Mouse (Mus musculus) T-helper 1 cell (primary cell): Measurements from ENCODE around the gene Vmn1r188.
"Not testable (repeated sequence)": the region's sequence is repeated elsewhere in the genome, so short reads cannot be mapped to it uniquely, and the experiment has no call there.

ENCODE experiments used
- in situ Hi-C: fragments of 300-600 bp; cut with MboI, MseI; formaldehyde crosslinking; loops from one replicate; pipeline ENCODE4 v1.15.1; 2025; ENCODE audit warnings: high pct_unique_total_duplicates

The Vmn1r188 gene

GRCm38 (mm10) chr13:22045311-22045710, 38.9 kb upstream of the Vmn1r188 start:
- in situ Hi-C loops, result loop anchor here (5.0 to 10.0 kb wide), 2 partner anchors 1637 to 1699 kb away; partner anchors contain the start of genes Hist1h2ac, Hist1h2bb, Hist1h2bc and Hist1h3c

- in situ Hi-C loops, result loop anchor here (5.0 to 10.0 kb wide), 2 partner anchors 1633 to 1696 kb away; partner anchors contain the start of genes Hist1h2ac, Hist1h2bb, Hist1h2bc and Hist1h3c
Observed at GRCm38 (mm10) chr13:22049041-22049440, 35.2 kb upstream of the Vmn1r188 start.

GRCm38 (mm10) chr13:22049737-22050440, 34.4 kb upstream of the Vmn1r188 start:
- in situ Hi-C loops, result loop anchor here (5.0 to 10.0 kb wide), 4 partner anchors 1252 to 1695 kb away; partner anchors contain the start of genes Hist1h2ac, Hist1h2bb, Hist1h2bc and Hist1h3c

- in situ Hi-C loops, result loop anchor here (5.0 to 10.0 kb wide), 2 partner anchors 1251 to 1364 kb away; no protein-coding TSS in a partner anchor
Observed at GRCm38 (mm10) chr13:22050591-22051522, 33.4 kb upstream of the Vmn1r188 start.

- in situ Hi-C loops, result loop anchor here (5.0 to 10.0 kb wide), 2 partner anchors 1251 to 1363 kb away; no protein-coding TSS in a partner anchor
Observed at GRCm38 (mm10) chr13:22051523-22051859, 32.7 kb upstream of the Vmn1r188 start.

GRCm38 (mm10) chr13:22053754-22054153, 30.5 kb upstream of the Vmn1r188 start:
- in situ Hi-C loops, result loop anchor here (5.0 to 10.0 kb wide), 2 partner anchors 1249 to 1361 kb away; no protein-coding TSS in a partner anchor

- in situ Hi-C loops, result no loop called here
Observed at GRCm38 (mm10) chr13:22061422-22061821, 22.8 kb upstream of the Vmn1r188 start.

- in situ Hi-C loops, result no loop called here
Observed at GRCm38 (mm10) chr13:22063468-22063867, 20.8 kb upstream of the Vmn1r188 start.

- in situ Hi-C loops, result loop anchor here (5.0 kb wide), 1 partner anchor 1107 kb away; the partner anchor contains the start of gene Vmn1r221
Observed at GRCm38 (mm10) chr13:22105724-22106123, 21.5 kb downstream of the Vmn1r188 start, which contains the start of gene Vmn1r189. Gene Vmn1r189, minus strand, starts transcription at chr13:22105824.

GRCm38 (mm10) chr13:22136495-22137293, 52.5 kb downstream of the Vmn1r188 start:
- in situ Hi-C loops, result not testable (repeated sequence)
